Mouse (Mus musculus) bone marrow, adult 2 months (tissue): ENCODE results near the gene Kifc5b.

Experiments
- CTCF ChIP-seq: fragments of 200-500 bp; IDR thresholded peaks from 2 replicates; pipeline ENCODE4 v1.5.1; 2011; ENCODE audit warnings: low read length, control low read depth; ENCODE audit not compliant: control insufficient read depth, insufficient read depth
- POLR2A ChIP-seq: fragments of 200-500 bp; IDR thresholded peaks from 2 replicates; pipeline ENCODE4 v1.6.1; 2011; ENCODE audit warnings: low read depth, mild to moderate bottlenecking, control low read depth, low read length, borderline replicate concordance; ENCODE audit not compliant: control insufficient read depth

DNA sequence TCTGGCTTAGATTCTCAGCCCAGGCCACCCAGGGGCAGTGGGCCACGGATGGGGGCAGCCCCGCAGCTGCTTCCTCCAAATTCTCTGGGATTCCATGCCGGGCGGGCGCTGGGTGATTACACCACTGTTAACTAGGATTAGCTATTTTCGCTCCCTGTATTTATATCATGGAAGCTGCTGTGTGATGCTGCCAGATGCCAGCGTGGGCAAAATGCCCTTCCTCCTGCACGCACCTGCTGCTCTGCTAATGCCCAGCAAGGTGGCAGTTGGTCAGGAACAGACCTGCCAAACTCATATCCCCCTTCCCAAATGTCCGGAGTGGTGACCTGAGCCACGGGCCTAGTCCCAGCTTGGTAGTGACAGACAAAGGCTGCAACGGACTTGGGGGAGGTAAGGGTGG lies 42.3 kb upstream of the Kifc5b start:
- TF ChIP-seq CTCF, result no peak
- no peak for TF ChIP-seq POLR2A
